Mouse (Mus musculus) liver, adult 10 weeks (tissue): Measurements from ENCODE around the gene Olfr366. TPM values are rescaled to one million over a fixed set of nuclear protein-coding genes. Genes with fewer than 3 reads are reported as not detected.

Experiments used
- polyA plus RNA-seq: library from polyadenylated mRNA; stranded (reverse); fragments of 350-450 nt; fragmentation: Illumina TruSeq; extraction: RNeasy Lipid Tissue Mini Kit (QIAGEN cat#74804); gene quantifications from one replicate; pipeline ENCODE4 v1.2.3, GENCODE M21; 2014; ENCODE audit warnings: low read depth, low replicate concordance

The Olfr366 gene
- polyA plus RNA-seq, result not detected

GRCm38 (mm10) chr2:37211274-37211673, at the start of gene Olfr366:
TSS of gene Olfr366 (plus strand) at chr2:37211574.

GRCm38 (mm10) chr2:37187898-37188297, 23.5 kb upstream of the Olfr366 start, which contains the start of gene Olfr365:
TSS of gene Olfr365 (plus strand) at chr2:37188198.

Other genes with a start within 250 kb of the Olfr366 start
- gene Olfr357, start 217.7 kb upstream of the Olfr366 start, polyA plus RNA-seq, result not detected
- not detected for gene Olfr358, start 202.2 kb upstream of the Olfr366 start, polyA plus RNA-seq
- gene Olfr360, start 145.8 kb upstream of the Olfr366 start, polyA plus RNA-seq, result not detected
- gene Olfr361, start 122.3 kb upstream of the Olfr366 start, polyA plus RNA-seq, result not detected
- gene Olfr362, start 93.7 kb upstream of the Olfr366 start, polyA plus RNA-seq, result not detected
- gene Olfr364-ps1, start 72.3 kb upstream of the Olfr366 start, polyA plus RNA-seq, result not detected
- gene Olfr365, start 23.4 kb upstream of the Olfr366 start, polyA plus RNA-seq, result not detected
- gene Olfr368, start 114.9 kb downstream of the Olfr366 start, polyA plus RNA-seq, result not detected
- gene Pdcl, start 147.8 kb downstream of the Olfr366 start, polyA plus RNA-seq, result 36.5 TPM
- 15.2 TPM for gene Rc3h2, start 211.3 kb downstream of the Olfr366 start, polyA plus RNA-seq
- 6.1 TPM for gene Zbtb26, start 231.6 kb downstream of the Olfr366 start, polyA plus RNA-seq
- gene Zbtb6, start 231.6 kb downstream of the Olfr366 start, polyA plus RNA-seq, result 10.9 TPM
- gene Rabgap1, start 231.7 kb downstream of the Olfr366 start, polyA plus RNA-seq, result 13.9 TPM